Mouse (Mus musculus): ENCODE data around the gene Mcm9. TPM values are rescaled to one million over a fixed set of nuclear protein-coding genes. Genes with fewer than 3 reads are reported as not detected.
A peak's percentile ranks its signal among the peaks of the same experiment; 100 is the strongest.
"Not testable (repeated sequence)": the region's sequence is repeated elsewhere in the genome, so short reads cannot be mapped to it uniquely, and the experiment has no call there.

Gene Mcm9
- 1 to 10 TPM; 2.3 to 4.0 TPM for total RNA-seq (2021)
- polyA plus RNA-seq (2012; rRNA removed) = 1.3 and 2.6 TPM in 2 replicates
- long read RNA-seq, partial matches to known transcripts = 0 of 3 reads
- long read RNA-seq, other reads (novel, unspliced or antisense) = 3 of 3 reads

DNA sequence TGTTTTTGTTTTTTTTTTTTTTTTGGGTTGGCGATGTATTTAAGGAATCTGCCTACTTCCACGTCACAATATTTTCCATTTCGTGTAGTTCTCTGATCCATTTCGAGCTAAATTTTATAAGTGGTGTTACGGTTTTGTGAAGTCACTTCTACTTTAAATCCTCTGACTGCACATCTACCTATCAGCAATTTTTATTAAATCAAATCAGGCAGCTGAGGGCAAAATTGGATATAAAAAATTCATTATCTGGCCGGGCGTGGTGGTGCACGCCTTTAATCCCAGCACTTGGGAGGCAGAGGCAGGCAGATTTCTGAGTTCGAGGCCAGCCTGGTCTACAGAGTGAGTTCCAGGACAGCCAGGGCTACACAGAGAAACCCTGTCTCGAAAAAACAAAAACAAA lies at the start of gene Mcm9:
Mcm9 (minus strand) TSS at position 101 of the 400 bp plus-strand sequence.
- 55% methylated on average over 10 of the region's 10 CpGs for WGBS
- Histone ChIP-seq H3K4me3 (peak within 1 kb of the TSS; percentile 94), H3K9ac (ENCODE audit: low read depth, low read length) (peak within 1 kb of the TSS; percentile 75), H3K27ac (peak within 1 kb of the TSS; percentile 94)
- intact Hi-C loops (cut with DNase I); H3K4me1 ChIP-seq (ENCODE audit: control insufficient read depth, insufficient read depth, low read length); H3K79me2 ChIP-seq (replicated peaks; ENCODE audit: control insufficient read depth, insufficient read depth, low read length); DNase-seq; H3K36me3 ChIP-seq (ENCODE audit: control insufficient read depth, insufficient read depth, low read length); H3K27me3 ChIP-seq (ENCODE audit: control insufficient read depth, insufficient read depth, low read length): not testable (repeated sequence)

GRCm38 (mm10) chr10:53661788-53662187 lies 31.5 kb upstream of the Mcm9 start:
- H3K27ac ChIP-seq = no peak overlapping the region

DNA sequence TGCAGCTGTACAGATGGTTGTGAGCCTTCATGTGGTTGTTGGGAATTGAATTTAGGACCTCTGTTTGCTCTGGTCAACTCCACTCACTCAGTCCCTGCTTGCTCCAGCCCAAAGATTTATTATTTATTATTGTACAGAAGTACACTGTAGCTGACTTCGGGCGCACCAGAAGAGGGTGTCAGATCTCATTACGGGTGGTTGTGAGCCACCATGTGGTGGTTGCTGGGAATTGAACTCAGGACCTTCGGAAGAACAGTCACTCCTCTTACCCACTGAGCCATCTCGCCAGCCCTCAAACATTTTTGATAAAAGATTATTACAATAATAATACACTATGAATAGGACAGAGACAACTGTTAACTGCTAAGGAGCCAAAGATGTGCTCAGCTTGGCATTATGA lies 24.0 kb upstream of the Mcm9 start:
- H3K9ac ChIP-seq (ENCODE audit: low read depth, low read length); H3K79me2 ChIP-seq (replicated peaks; ENCODE audit: control insufficient read depth, insufficient read depth, low read length); intact Hi-C loops (cut with DNase I); H3K4me1 ChIP-seq (ENCODE audit: control insufficient read depth, insufficient read depth, low read length); H3K36me3 ChIP-seq (ENCODE audit: control insufficient read depth, insufficient read depth, low read length); H3K27me3 ChIP-seq (ENCODE audit: control insufficient read depth, insufficient read depth, low read length); H3K4me3 ChIP-seq; H3K27ac ChIP-seq; DNase-seq: not testable (repeated sequence)
- 67% methylated on average over 5 of the region's 5 CpGs for WGBS
- TF ChIP-seq CTCF (IDR thresholded peaks at IDR 0.05) = peak; percentile 38

More at GRCm38 (mm10) chr10:53661788-53662187, 31.5 kb upstream of the Mcm9 start:
- Histone ChIP-seq H3K4me1 (ENCODE audit: control insufficient read depth, insufficient read depth, low read length) (no peaks in the 10 kb centered on the region), H3K79me2 (replicated peaks; ENCODE audit: control insufficient read depth, insufficient read depth, low read length) (no peaks in the 10 kb centered on the region), H3K27me3 (ENCODE audit: control insufficient read depth, insufficient read depth, low read length) (no peaks in the 10 kb centered on the region), H3K36me3 (ENCODE audit: control insufficient read depth, insufficient read depth, low read length) (no peaks in the 10 kb centered on the region), H3K4me3 (no peak overlapping the region), H3K9ac (ENCODE audit: low read depth, low read length) (no peak overlapping the region)
- no peak for TF ChIP-seq CTCF (IDR thresholded peaks at IDR 0.05)
- no peak for TF ChIP-seq EP300 (IDR thresholded peaks at IDR 0.05; ENCODE audit: insufficient read depth, low read depth, low read length)
- no peak for TF ChIP-seq POLR2A (IDR thresholded peaks at IDR 0.05; ENCODE audit: insufficient read depth, low read depth, low read length)
- intact Hi-C loops (cut with DNase I) = no loop called here
- DNase-seq = no peak
- WGBS = 60% methylated on average over 4 of the region's 4 CpGs

GRCm38 (mm10) chr10:53650683-53651082 lies 20.4 kb upstream of the Mcm9 start:
- no peak for DNase-seq
- no peak overlapping the region for H3K27ac ChIP-seq
- WGBS = 85% methylated on average over 2 of the region's 2 CpGs

DNA sequence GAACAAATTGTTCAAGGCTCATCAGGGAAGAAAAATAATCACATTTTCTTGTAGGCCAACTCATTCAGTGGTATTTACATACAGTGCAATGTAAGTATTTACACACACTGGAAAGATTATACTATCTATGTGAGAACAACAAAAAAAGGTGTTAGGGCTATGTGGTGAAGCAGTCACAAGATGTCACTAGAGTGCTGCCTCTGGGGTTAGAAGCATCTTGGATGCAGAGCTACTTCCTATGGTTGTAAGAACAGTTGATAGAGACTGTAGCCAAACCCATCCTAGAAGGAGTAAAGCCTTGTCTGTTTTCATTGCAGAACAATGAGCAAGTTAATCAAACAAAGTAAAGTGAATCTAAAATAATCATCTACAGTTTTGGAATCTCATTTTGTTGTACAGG lies 11.3 kb upstream of the Mcm9 start:
- TF ChIP-seq POLR2A (IDR thresholded peaks at IDR 0.05; ENCODE audit: insufficient read depth, low read depth, low read length) = no peak
- no peak for TF ChIP-seq EP300 (IDR thresholded peaks at IDR 0.05; ENCODE audit: insufficient read depth, low read depth, low read length)
- TF ChIP-seq CTCF (IDR thresholded peaks at IDR 0.05) = peak; percentile 85
- no peak for DNase-seq
- Histone ChIP-seq H3K79me2 (replicated peaks; ENCODE audit: control insufficient read depth, insufficient read depth, low read length) (no peaks in the 10 kb centered on the region), H3K36me3 (ENCODE audit: control insufficient read depth, insufficient read depth, low read length) (no peaks in the 10 kb centered on the region), H3K27me3 (ENCODE audit: control insufficient read depth, insufficient read depth, low read length) (no peaks in the 10 kb centered on the region), H3K4me1 (ENCODE audit: control insufficient read depth, insufficient read depth, low read length) (no peaks in the 10 kb centered on the region), H3K4me3 (no peak overlapping the region), H3K27ac (no peak overlapping the region), H3K9ac (ENCODE audit: low read depth, low read length) (no peak overlapping the region)
- intact Hi-C loops (cut with DNase I) = loop anchor here (1.0 kb wide), 1 partner anchor 155 kb away; no protein-coding TSS in a partner anchor

More at GRCm38 (mm10) chr10:53650683-53651082, 20.4 kb upstream of the Mcm9 start:
- no peaks in the 10 kb centered on the region for H3K4me1 ChIP-seq (ENCODE audit: control insufficient read depth, insufficient read depth, low read length)
- no peaks in the 10 kb centered on the region for H3K36me3 ChIP-seq (ENCODE audit: control insufficient read depth, insufficient read depth, low read length)
- intact Hi-C loops (cut with DNase I) = no loop called here
- no peaks in the 10 kb centered on the region for H3K79me2 ChIP-seq (replicated peaks; ENCODE audit: control insufficient read depth, insufficient read depth, low read length)
- no peak for TF ChIP-seq CTCF (IDR thresholded peaks at IDR 0.05)
- no peak for TF ChIP-seq EP300 (IDR thresholded peaks at IDR 0.05; ENCODE audit: insufficient read depth, low read depth, low read length)
- no peak for TF ChIP-seq POLR2A (IDR thresholded peaks at IDR 0.05; ENCODE audit: insufficient read depth, low read depth, low read length)
- H3K27me3 ChIP-seq (ENCODE audit: control insufficient read depth, insufficient read depth, low read length) = no peaks in the 10 kb centered on the region
- no peak overlapping the region for H3K4me3 ChIP-seq
- no peak overlapping the region for H3K9ac ChIP-seq (ENCODE audit: low read depth, low read length)

- no peaks in the 10 kb centered on the region for H3K27me3 ChIP-seq (ENCODE audit: control insufficient read depth, insufficient read depth, low read length)
- H3K9ac ChIP-seq (ENCODE audit: low read depth, low read length) = no peak overlapping the region
- H3K79me2 ChIP-seq (replicated peaks; ENCODE audit: control insufficient read depth, insufficient read depth, low read length) = no peaks in the 10 kb centered on the region
- whole genome bisulfite sequencing = 20% methylated on average over 13 of the region's 13 CpGs
- H3K36me3 ChIP-seq (ENCODE audit: control insufficient read depth, insufficient read depth, low read length) = no peaks in the 10 kb centered on the region
- TF ChIP-seq POLR2A (IDR thresholded peaks at IDR 0.05; ENCODE audit: insufficient read depth, low read depth, low read length) = no peak
- no peak for TF ChIP-seq EP300 (IDR thresholded peaks at IDR 0.05; ENCODE audit: insufficient read depth, low read depth, low read length)
- TF ChIP-seq CTCF (IDR thresholded peaks at IDR 0.05) = no peak
- peak overlapping the region; percentile 49 for H3K27ac ChIP-seq
- H3K4me3 ChIP-seq = peak overlapping the region; percentile 22; the same call in 1 of the 2 replicates
- DNase-seq = peak in 1 of 2 experiments; percentile 12
- no peaks in the 10 kb centered on the region for H3K4me1 ChIP-seq (ENCODE audit: control insufficient read depth, insufficient read depth, low read length)
- intact Hi-C loops (cut with DNase I) = loop anchor here (5.0 kb wide), 1 partner anchor 227 kb away; no protein-coding TSS in a partner anchor
These were observed 5.2 kb upstream of the Mcm9 start for GRCm38 (mm10) chr10:53635246-53635971.
